Mouse (Mus musculus): Measurements from ENCODE around the gene Tradd.
"Not testable (repeated sequence)": the region's sequence is repeated elsewhere in the genome, so short reads cannot be mapped to it uniquely, and the experiment has no call there.

Gene Tradd

GRCm38 (mm10) chr8:105295256-105295655 is 30.8 kb upstream of the Tradd start:
- no peak for DNase-seq (ENCODE audit: low read depth)

DNA sequence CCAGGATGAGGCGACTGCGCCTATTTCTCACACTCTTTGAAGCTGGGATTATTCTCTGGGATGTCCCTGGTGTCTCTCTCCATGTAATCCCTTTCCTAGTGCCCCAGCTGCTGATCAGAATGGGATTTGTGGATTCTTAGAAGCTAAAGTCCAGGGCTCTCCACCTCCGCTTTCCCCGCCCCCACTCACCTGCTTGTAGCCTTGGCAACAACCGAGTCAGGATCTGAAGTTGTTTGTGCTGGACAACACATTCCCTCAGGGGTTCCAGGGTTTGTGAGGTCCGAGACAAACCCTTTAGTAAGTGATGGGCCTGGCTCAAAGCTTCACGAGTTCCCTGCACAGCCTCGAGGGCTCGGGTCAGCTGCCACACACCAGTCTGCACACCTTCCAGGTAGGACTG is 30.4 kb upstream of the Tradd start:
- DNase-seq (ENCODE audit: low read depth) = no peak

DNA sequence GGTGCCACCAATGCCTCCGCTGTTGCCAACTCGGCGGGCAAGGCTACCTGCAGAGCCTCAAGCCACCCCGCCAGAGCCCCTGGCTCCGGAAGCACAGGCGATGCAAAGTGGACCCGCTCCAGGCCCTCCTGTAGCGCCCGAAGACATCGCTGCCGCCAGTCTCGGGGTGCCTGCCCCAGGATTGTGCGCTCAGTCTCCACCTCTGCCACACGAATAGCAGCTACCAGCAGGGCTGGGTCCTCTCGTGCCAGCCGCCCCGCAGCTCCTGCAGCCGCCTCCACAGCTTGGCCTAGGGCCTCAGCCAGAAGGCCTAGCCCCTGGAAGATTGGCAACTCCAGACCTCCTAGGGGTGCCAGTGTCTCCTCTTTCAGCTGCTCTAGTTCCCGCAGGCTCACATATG is 29.0 kb upstream of the Tradd start:
- no peak for DNase-seq (ENCODE audit: low read depth)

DNA sequence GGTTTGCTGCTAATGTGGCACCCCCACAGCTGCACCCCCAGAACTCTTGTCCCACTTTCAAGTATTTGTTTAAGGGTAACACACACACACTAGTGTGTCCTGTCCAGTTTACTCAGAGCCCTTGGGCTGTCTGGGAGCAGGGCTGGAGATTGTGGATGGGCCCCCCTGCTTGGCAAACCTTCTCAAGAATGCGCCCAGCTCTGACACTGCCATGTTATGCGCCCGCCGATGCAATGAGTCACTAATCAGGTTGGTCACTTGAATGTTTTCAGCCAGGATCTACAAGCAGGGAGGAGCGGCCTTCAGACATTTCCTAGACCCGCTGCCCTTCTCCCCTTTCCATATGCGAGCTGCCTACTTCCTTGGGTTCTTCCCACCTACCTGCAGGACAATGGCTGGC is 28.1 kb upstream of the Tradd start:
- peak; percentile 83 for DNase-seq (ENCODE audit: low read depth)

- DNase-seq (ENCODE audit: low read depth) = peak; percentile 51
Observed at GRCm38 (mm10) chr8:105291802-105292201, 27.4 kb upstream of the Tradd start.

DNA sequence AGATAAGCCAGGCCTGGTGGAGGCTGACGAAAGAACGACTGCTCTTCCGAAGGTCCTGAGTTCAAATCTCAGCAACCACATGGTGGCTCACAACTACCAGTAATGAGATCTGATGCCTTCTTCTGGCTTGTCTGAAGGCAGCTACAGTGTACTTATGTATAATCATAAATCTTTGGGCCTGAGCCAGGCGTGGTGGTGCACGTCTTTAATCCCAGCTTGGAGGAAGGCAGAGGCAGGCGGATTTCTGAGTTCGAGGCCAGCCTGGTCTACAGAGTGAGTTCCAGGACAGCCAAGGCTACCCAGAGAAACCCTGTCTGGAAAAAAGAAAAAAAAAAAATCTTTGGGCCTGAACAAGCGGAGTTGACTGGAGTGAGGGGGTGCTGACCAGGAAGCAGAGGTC is 27.0 kb upstream of the Tradd start:
- not testable (repeated sequence) for DNase-seq (ENCODE audit: low read depth)

GRCm38 (mm10) chr8:105290554-105291314 is 26.3 kb upstream of the Tradd start:
- peak; percentile 88 for DNase-seq (ENCODE audit: low read depth)

- DNase-seq (ENCODE audit: low read depth) = peak; percentile 33
Observed at GRCm38 (mm10) chr8:105289805-105290460, 25.5 kb upstream of the Tradd start, which contains the start of gene 4931428F04Rik. Gene 4931428F04Rik, minus strand, starts transcription at chr8:105289864.

- DNase-seq (ENCODE audit: low read depth) = peak; percentile 98
Observed at GRCm38 (mm10) chr8:105288958-105289732, 24.7 kb upstream of the Tradd start.

DNA sequence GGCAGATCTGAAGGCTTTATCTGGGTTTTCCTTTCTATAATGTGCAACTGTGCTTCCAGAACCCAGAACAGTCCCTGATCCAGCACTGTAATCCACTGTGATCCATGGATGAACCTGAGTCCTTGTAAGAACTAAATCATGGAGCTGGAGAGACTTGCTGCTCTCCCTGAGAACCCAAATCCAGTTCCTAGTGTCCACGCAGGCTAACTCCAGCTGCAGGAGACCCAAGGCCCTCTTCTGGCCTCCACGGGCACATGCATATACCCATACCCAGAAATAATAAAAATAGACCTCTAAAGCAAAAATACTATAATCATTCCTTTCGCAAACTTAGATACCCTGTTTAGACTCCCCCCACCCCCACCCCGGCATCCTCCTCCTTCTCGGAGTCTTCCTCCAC is 23.8 kb upstream of the Tradd start:
- peak; percentile 61 for DNase-seq (ENCODE audit: low read depth)

DNA sequence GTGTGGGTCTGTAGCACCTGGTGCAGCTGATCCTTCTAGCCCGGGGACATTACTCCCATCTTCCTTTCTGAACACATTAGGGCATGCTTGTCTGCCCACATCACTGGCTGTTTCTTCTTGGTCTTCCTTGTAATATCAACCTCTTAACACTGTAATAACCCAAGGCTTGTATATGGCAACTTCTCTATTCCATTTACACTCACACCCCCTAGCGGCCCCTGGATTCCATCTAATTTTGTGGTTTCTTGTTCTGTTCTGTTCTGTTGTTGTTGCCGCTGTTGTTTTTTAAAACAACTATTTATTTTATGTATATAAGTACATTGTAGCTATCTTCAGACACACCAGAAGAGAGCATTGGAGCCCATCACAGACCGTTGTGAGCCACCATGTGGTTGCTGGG is 22.5 kb upstream of the Tradd start:
- DNase-seq (ENCODE audit: low read depth) = peak; percentile 33

- DNase-seq (ENCODE audit: low read depth) = no peak
Observed at GRCm38 (mm10) chr8:105285514-105285913, 21.1 kb upstream of the Tradd start.

DNA sequence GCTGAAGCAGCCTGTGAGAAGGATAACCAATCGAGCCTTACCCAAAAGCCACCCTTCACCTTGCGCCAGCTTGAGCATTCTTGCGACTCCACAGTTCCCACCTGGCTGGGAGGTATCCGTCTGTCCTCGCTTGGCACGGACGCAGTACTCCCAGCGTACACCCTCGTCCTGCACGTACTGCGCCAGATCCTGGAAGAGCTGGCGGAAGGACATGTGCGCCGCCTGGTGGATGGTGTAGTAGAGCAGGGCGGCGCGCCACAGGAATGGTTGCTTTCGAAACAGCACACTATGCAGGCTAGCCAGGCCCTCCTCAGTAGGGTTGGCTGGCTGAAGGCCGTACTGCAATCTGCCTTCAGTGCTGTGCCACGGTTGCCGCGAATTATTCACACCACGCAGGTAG is 18.7 kb upstream of the Tradd start:
- peak; percentile 56 for DNase-seq (ENCODE audit: low read depth)

DNA sequence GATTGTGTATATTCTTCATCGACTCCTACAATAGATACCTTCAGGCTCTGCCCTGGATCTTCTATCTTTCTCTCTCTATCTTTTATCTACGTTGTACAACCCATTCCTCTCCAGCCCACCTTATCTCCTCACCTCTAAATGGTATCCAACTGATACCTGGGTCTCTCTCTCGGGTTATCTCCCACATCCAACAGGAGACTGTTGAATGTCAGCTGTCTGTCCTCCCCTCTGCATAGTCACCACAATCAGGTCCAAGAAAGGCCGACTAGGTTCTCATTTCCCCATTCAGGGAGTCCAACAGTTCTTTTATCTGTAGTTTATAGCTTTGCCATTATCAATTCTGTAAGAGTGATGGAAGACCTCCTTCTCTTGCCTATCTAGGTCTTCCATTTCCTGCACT is 17.8 kb upstream of the Tradd start:
- DNase-seq (ENCODE audit: low read depth) = no peak

GRCm38 (mm10) chr8:105281821-105282220 is 17.4 kb upstream of the Tradd start:
- no peak for DNase-seq (ENCODE audit: low read depth)

- DNase-seq (ENCODE audit: low read depth) = no peak
Observed at GRCm38 (mm10) chr8:105280567-105280966, 16.2 kb upstream of the Tradd start.

DNA sequence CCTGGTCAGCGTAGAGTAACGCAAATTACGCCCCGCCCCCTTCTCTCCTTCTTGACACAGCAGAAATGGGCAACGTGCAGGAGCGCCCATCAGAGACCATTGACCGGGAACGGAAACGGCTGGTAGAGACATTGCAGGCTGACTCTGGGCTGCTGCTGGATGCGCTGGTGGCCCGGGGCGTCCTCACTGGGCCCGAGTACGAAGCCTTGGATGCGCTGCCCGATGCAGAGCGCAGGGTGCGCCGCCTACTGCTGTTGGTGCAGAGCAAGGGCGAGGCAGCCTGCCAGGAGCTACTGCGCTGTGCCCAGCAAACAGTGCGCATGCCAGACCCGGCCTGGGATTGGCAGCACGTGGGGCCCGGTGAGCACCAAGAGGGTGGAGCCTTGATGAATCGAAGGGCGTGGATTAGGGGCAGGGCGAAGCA is 14.5 kb upstream of the Tradd start:
- DNase-seq (ENCODE audit: low read depth) = no peak

DNA sequence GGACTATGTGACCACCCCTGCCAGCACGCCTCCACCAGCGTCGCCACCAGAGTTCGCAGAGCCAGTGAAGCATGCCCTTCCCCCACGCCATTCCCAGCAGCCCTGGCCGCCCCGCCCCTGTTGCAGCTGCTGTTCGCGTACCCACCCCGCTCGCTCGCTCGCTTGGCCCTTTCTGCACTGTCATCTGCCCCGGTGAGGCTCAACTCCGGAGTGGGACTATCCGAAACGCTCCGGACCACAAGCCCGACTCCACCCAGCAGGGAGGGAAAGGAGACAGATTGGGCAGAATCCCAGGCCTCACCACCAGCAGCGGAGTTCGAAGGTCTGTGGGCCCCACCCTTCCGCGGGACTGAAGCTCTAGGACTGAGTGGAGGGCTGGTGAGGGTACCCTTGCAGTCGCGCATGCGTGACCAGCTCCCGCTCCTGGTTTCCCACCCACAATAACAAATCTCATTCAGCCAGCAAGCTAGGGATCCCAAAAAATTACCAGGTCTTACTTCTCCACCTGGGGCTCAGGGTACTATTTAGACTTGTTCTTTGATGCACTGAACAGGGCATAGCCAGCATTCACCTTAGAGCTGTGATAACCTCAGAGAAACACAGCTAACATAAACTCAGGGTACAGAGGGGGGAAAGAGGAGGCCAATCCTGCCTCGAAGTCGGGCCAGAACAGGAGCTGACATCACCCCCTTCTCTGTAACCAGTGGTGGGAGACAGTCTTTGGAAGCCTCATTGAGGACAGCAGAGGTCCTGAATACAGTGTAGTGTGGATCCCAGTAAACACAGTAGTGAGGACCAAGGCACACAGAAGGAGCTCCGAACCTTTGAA is 12.1 kb upstream of the Tradd start:
- no peak for DNase-seq (ENCODE audit: low read depth)

DNA sequence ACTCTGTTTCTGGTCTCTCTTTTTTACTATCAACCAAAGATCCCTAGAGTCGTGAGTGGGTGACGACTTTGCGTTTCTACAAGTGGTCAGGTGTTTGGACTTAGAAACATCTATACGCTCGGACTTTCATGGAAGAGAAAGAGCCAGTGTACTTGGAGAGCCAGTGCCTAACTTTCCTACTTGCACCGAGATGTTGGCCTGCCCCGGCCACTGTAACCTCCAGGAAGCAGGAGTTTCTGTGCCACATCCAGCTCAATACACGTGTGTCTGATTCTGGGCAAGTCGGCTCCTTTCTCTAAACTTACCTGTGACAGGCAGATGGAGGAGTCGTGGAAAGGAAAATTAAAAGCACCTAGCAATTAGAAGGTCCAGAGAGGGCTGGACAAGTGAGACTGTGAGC is 11.4 kb upstream of the Tradd start, which contains the start of gene Nol3:
TSS of gene Nol3 (plus strand) at position 301 of the 400 bp plus-strand sequence.
- no peak for DNase-seq (ENCODE audit: low read depth)

GRCm38 (mm10) chr8:105275387-105275786 is 11.0 kb upstream of the Tradd start:
- no peak for DNase-seq (ENCODE audit: low read depth)

GRCm38 (mm10) chr8:105270916-105271186 is 6.4 kb upstream of the Tradd start:
- DNase-seq (ENCODE audit: low read depth) = no peak

Data from NIH3T3 (cell line).